Mouse (Mus musculus) spleen, postnatal 0 days (tissue): Measurements from ENCODE around the gene Letm1. TPM values are rescaled to one million over a fixed set of nuclear protein-coding genes. Genes with fewer than 3 reads are reported as not detected.

Source experiments
- polyA plus RNA-seq: library from polyadenylated mRNA; unstranded; fragments of >200 nt; fragmentation: Nextera tagmentation; extraction: Ambion mirVana; gene quantifications from 2 replicates; pipeline ENCODE4 v1.2.1, GENCODE M21; 2015

The Letm1 gene
- polyA plus RNA-seq: 18.5 and 21.3 TPM in 2 replicates

GRCm38 (mm10) chr5:33782345-33782998, at the start of gene Letm1:
Letm1 (minus strand) TSS chr5:33782817.

GRCm38 (mm10) chr5:33819876-33820732, 37.5 kb upstream of the Letm1 start, which contains the start of gene Nsd2:
Nsd2 (plus strand) TSS chr5:33820725.

GRCm38 (mm10) chr5:33721541-33722265, 60.9 kb downstream of the Letm1 start, which contains the start of gene Fgfr3:
Fgfr3 (plus strand) TSS chr5:33721674.

Other genes with a start within 250 kb of the Letm1 start
- 35.0 and 40.0 TPM in 2 replicates for gene Fam53a, start 153.2 kb downstream of the Letm1 start, polyA plus RNA-seq
- gene Gm9903, start 152.9 kb downstream of the Letm1 start, polyA plus RNA-seq: 0.35 TPM in 2 replicates
- gene Slbp, start 130.2 kb downstream of the Letm1 start, polyA plus RNA-seq: 342 and 419 TPM in 2 replicates
- 147 and 166 TPM in 2 replicates for gene Tacc3, start 124.7 kb downstream of the Letm1 start, polyA plus RNA-seq
- 16.7 and 17.2 TPM in 2 replicates for gene Tmem129, start 124.4 kb downstream of the Letm1 start, polyA plus RNA-seq
- 5.0 and 6.5 TPM in 2 replicates for gene Fgfr3, start 61.1 kb downstream of the Letm1 start, polyA plus RNA-seq
- 26.9 and 27.9 TPM in 2 replicates for gene Nsd2, start 37.9 kb upstream of the Letm1 start, polyA plus RNA-seq
- gene Nelfa, start 153.6 kb upstream of the Letm1 start, polyA plus RNA-seq: 26.6 and 27.6 TPM in 2 replicates
- 17.3 and 20.9 TPM in 2 replicates for gene Gm1673, start 200.6 kb upstream of the Letm1 start, polyA plus RNA-seq
- 0.52 and 0.70 TPM in 2 replicates for gene Nat8l, start 213.2 kb upstream of the Letm1 start, polyA plus RNA-seq